Mouse (Mus musculus): Measurements from ENCODE around the gene Ttc25. TPM values are rescaled to one million over a fixed set of nuclear protein-coding genes. Genes with fewer than 3 reads are reported as not detected.

The Ttc25 gene
- polyA plus RNA-seq, 1 experiment: 0.71 TPM

- no peak overlapping the region for H3K4me2 ChIP-seq (ENCODE audit: low read depth)
- no peaks in the 10 kb centered on the region for H3K36me3 ChIP-seq (ENCODE audit: control insufficient read depth, insufficient read depth)
- H3ac ChIP-seq (ENCODE audit: control insufficient read depth, insufficient read length): no peak overlapping the region
- H3K27me3 ChIP-seq (ENCODE audit: control insufficient read depth, insufficient read depth, insufficient read length): no peaks in the 10 kb centered on the region
- TF ChIP-seq CEBPB (IDR thresholded peaks at IDR 0.05; ENCODE audit: insufficient read depth, poor library complexity, severe bottlenecking) (no peak), TCF12 (IDR thresholded peaks at IDR 0.05; ENCODE audit: insufficient read depth, poor library complexity, severe bottlenecking) (no peak), MAX (IDR thresholded peaks at IDR 0.05; ENCODE audit: low read depth) (no peak), REST (IDR thresholded peaks at IDR 0.05; ENCODE audit: insufficient read depth, insufficient read length) (no peak), MYOG (IDR thresholded peaks at IDR 0.05; ENCODE audit: control insufficient read depth in 1 of 3, insufficient read depth in 1 of 3, insufficient read length in 2 of 3, low read depth in 2 of 3) (no peak), POLR2A (IDR thresholded peaks at IDR 0.05; ENCODE audit: insufficient read length, low read depth) (no peak), SRF (IDR thresholded peaks at IDR 0.05; ENCODE audit: control insufficient read depth, insufficient read length, low read depth) (no peak), MYOD1 (IDR thresholded peaks at IDR 0.05; ENCODE audit: control insufficient read depth in 1 of 3, insufficient read length in 2 of 3, low read depth in 2 of 3) (no peak), USF1 (IDR thresholded peaks at IDR 0.05; ENCODE audit: low read depth) (no peak)
- no peak overlapping the region for H3K4me3 ChIP-seq
- no peaks in the 10 kb centered on the region for H3K79me2 ChIP-seq (ENCODE audit: control insufficient read depth, insufficient read depth)
These were observed 22.4 kb downstream of the Ttc25 start for GRCm38 (mm10) chr11:100567815-100568245.

GRCm38 (mm10) chr11:100568692-100569091 is 23.3 kb downstream of the Ttc25 start:
- TF ChIP-seq REST (IDR thresholded peaks at IDR 0.05; ENCODE audit: insufficient read depth, insufficient read length) (no peak), SRF (IDR thresholded peaks at IDR 0.05; ENCODE audit: control insufficient read depth, insufficient read length, low read depth) (no peak), MYOG (IDR thresholded peaks at IDR 0.05; ENCODE audit: control insufficient read depth in 1 of 3, insufficient read depth in 1 of 3, insufficient read length in 2 of 3, low read depth in 2 of 3) (no peak), E2F4 (IDR thresholded peaks at IDR 0.05; ENCODE audit: insufficient read depth) (no peak), POLR2A (IDR thresholded peaks at IDR 0.05; ENCODE audit: insufficient read length, low read depth) (no peak), POLR2AphosphoS2 (IDR thresholded peaks at IDR 0.05; ENCODE audit: insufficient read length, low read depth) (no peak), MAX (IDR thresholded peaks at IDR 0.05; ENCODE audit: low read depth) (no peak), USF1 (IDR thresholded peaks at IDR 0.05; ENCODE audit: low read depth) (no peak), MYOD1 (IDR thresholded peaks at IDR 0.05; ENCODE audit: control insufficient read depth in 1 of 3, insufficient read length in 2 of 3, low read depth in 2 of 3) (no peak), TCF12 (IDR thresholded peaks at IDR 0.05; ENCODE audit: insufficient read depth, poor library complexity, severe bottlenecking) (no peak), TCF3 (IDR thresholded peaks at IDR 0.05; ENCODE audit: insufficient read length, low read depth) (no peak), CEBPB (IDR thresholded peaks at IDR 0.05; ENCODE audit: insufficient read depth, poor library complexity, severe bottlenecking) (no peak)
- H3K79me2 ChIP-seq (ENCODE audit: control insufficient read depth, insufficient read depth): no peaks in the 10 kb centered on the region
- no peak overlapping the region for H3K4me2 ChIP-seq (ENCODE audit: low read depth)
- H3K4me3 ChIP-seq: no peak overlapping the region
- H3K36me3 ChIP-seq (ENCODE audit: control insufficient read depth, insufficient read depth): no peaks in the 10 kb centered on the region
- no peaks in the 10 kb centered on the region for H3K27me3 ChIP-seq (ENCODE audit: control insufficient read depth, insufficient read depth, insufficient read length)
- H3ac ChIP-seq (ENCODE audit: control insufficient read depth, insufficient read length): no peak overlapping the region

GRCm38 (mm10) chr11:100569789-100570188 is 24.4 kb downstream of the Ttc25 start:
- H3K4me2 ChIP-seq (ENCODE audit: low read depth): peak overlapping the region; percentile 20
- H3ac ChIP-seq (ENCODE audit: control insufficient read depth, insufficient read length): no peak overlapping the region
- no peaks in the 10 kb centered on the region for H3K27me3 ChIP-seq (ENCODE audit: control insufficient read depth, insufficient read depth, insufficient read length)
- H3K4me3 ChIP-seq: no peak overlapping the region
- no peaks in the 10 kb centered on the region for H3K36me3 ChIP-seq (ENCODE audit: control insufficient read depth, insufficient read depth)
- no peaks in the 10 kb centered on the region for H3K79me2 ChIP-seq (ENCODE audit: control insufficient read depth, insufficient read depth)
- no peak for TF ChIP-seq E2F4 (IDR thresholded peaks at IDR 0.05; ENCODE audit: insufficient read depth)
- no peak for TF ChIP-seq TCF3 (IDR thresholded peaks at IDR 0.05; ENCODE audit: insufficient read length, low read depth)
- TF ChIP-seq REST (IDR thresholded peaks at IDR 0.05; ENCODE audit: insufficient read depth, insufficient read length): no peak
- no peak for TF ChIP-seq TCF12 (IDR thresholded peaks at IDR 0.05; ENCODE audit: insufficient read depth, poor library complexity, severe bottlenecking)
- peak in 1 of 3 experiments; percentile 24 for TF ChIP-seq MYOD1 (IDR thresholded peaks at IDR 0.05; ENCODE audit: control insufficient read depth in 1 of 3, insufficient read length in 2 of 3, low read depth in 2 of 3)
- TF ChIP-seq CEBPB (IDR thresholded peaks at IDR 0.05; ENCODE audit: insufficient read depth, poor library complexity, severe bottlenecking): no peak
- TF ChIP-seq POLR2AphosphoS2 (IDR thresholded peaks at IDR 0.05; ENCODE audit: insufficient read length, low read depth): no peak
- no peak for TF ChIP-seq USF1 (IDR thresholded peaks at IDR 0.05; ENCODE audit: low read depth)
- no peak for TF ChIP-seq MAX (IDR thresholded peaks at IDR 0.05; ENCODE audit: low read depth)
- peak in 1 of 3 experiments; percentile 25 for TF ChIP-seq MYOG (IDR thresholded peaks at IDR 0.05; ENCODE audit: control insufficient read depth in 1 of 3, insufficient read depth in 1 of 3, insufficient read length in 2 of 3, low read depth in 2 of 3)

GRCm38 (mm10) chr11:100570430-100571201 is 25.2 kb downstream of the Ttc25 start:
- no peak overlapping the region for H3K4me3 ChIP-seq
- no peak overlapping the region for H3ac ChIP-seq (ENCODE audit: control insufficient read depth, insufficient read length)
- H3K4me2 ChIP-seq (ENCODE audit: low read depth): no peak overlapping the region
- H3K79me2 ChIP-seq (ENCODE audit: control insufficient read depth, insufficient read depth): no peaks in the 10 kb centered on the region
- no peaks in the 10 kb centered on the region for H3K36me3 ChIP-seq (ENCODE audit: control insufficient read depth, insufficient read depth)
- no peaks in the 10 kb centered on the region for H3K27me3 ChIP-seq (ENCODE audit: control insufficient read depth, insufficient read depth, insufficient read length)
- no peak for TF ChIP-seq MAX (IDR thresholded peaks at IDR 0.05; ENCODE audit: low read depth)
- TF ChIP-seq TCF3 (IDR thresholded peaks at IDR 0.05; ENCODE audit: insufficient read length, low read depth): no peak
- TF ChIP-seq CEBPB (IDR thresholded peaks at IDR 0.05; ENCODE audit: insufficient read depth, poor library complexity, severe bottlenecking): no peak
- no peak for TF ChIP-seq REST (IDR thresholded peaks at IDR 0.05; ENCODE audit: insufficient read depth, insufficient read length)
- no peak for TF ChIP-seq USF1 (IDR thresholded peaks at IDR 0.05; ENCODE audit: low read depth)
- TF ChIP-seq POLR2AphosphoS2 (IDR thresholded peaks at IDR 0.05; ENCODE audit: insufficient read length, low read depth): no peak
- no peak for TF ChIP-seq TCF12 (IDR thresholded peaks at IDR 0.05; ENCODE audit: insufficient read depth, poor library complexity, severe bottlenecking)
- TF ChIP-seq E2F4 (IDR thresholded peaks at IDR 0.05; ENCODE audit: insufficient read depth): no peak
- no peak for TF ChIP-seq MYOG (IDR thresholded peaks at IDR 0.05; ENCODE audit: control insufficient read depth in 1 of 3, insufficient read depth in 1 of 3, insufficient read length in 2 of 3, low read depth in 2 of 3)
- no peak for TF ChIP-seq POLR2A (IDR thresholded peaks at IDR 0.05; ENCODE audit: insufficient read length, low read depth)
- no peak for TF ChIP-seq SRF (IDR thresholded peaks at IDR 0.05; ENCODE audit: control insufficient read depth, insufficient read length, low read depth)
- no peak for TF ChIP-seq MYOD1 (IDR thresholded peaks at IDR 0.05; ENCODE audit: control insufficient read depth in 1 of 3, insufficient read length in 2 of 3, low read depth in 2 of 3)
